Mouse (Mus musculus) hindbrain, embryonic 12.5 days (tissue): Measurements from ENCODE around the gene Osm. TPM values are rescaled to one million over a fixed set of nuclear protein-coding genes. Genes with fewer than 3 reads are reported as not detected.

Source experiments
- ATAC-seq: fragments of 200-750 bp; cut with Nextera tagmentation; 2 replicates; pipeline ENCODE4 v1.8.0; 2017; ENCODE audit warnings: moderate TSS enrichment; ENCODE audit not compliant: low FRiP score
- H3K27ac ChIP-seq: fragments of 300-500 bp; sonication (generic); 2 replicates; pipeline ENCODE4 v1.5.1; 2016; ENCODE audit warnings: mild to moderate bottlenecking
- H3K27me3 ChIP-seq: fragments of 300-500 bp; sonication (generic); 2 replicates; pipeline ENCODE4 v1.6.1; 2016; ENCODE audit warnings: mild to moderate bottlenecking
- H3K36me3 ChIP-seq: fragments of 300-500 bp; sonication (generic); 2 replicates; pipeline ENCODE4 v1.6.1; 2016; ENCODE audit warnings: mild to moderate bottlenecking
- H3K4me1 ChIP-seq: fragments of 300-500 bp; sonication (generic); 2 replicates; pipeline ENCODE4 v1.6.1; 2016
- H3K4me2 ChIP-seq: fragments of 300-500 bp; sonication (generic); replicated peaks from 2 replicates; pipeline ENCODE4 v1.6.1; 2016; ENCODE audit warnings: mild to moderate bottlenecking
- H3K4me3 ChIP-seq: fragments of 300-500 bp; sonication (generic); 2 replicates; pipeline ENCODE4 v1.5.1; 2016; ENCODE audit warnings: mild to moderate bottlenecking
- H3K9ac ChIP-seq: fragments of 300-500 bp; sonication (generic); 2 replicates; pipeline ENCODE4 v1.6.1; 2016; ENCODE audit warnings: mild to moderate bottlenecking, moderate library complexity
- H3K9me3 ChIP-seq: fragments of 300-500 bp; sonication (generic); replicated peaks from 2 replicates; pipeline ENCODE4 v1.6.1; 2016; ENCODE audit warnings: mild to moderate bottlenecking
- WGBS: fragments of 180-500 bp; shearing (Covaris S2); methylation state at CpG from one replicate; pipeline ENCODE4 v1.1.7; 2016; 5-methylcytosine and 5-hydroxymethylcytosine counted together
- polyA plus RNA-seq: library from polyadenylated mRNA; unstranded; fragments of >200 nt; fragmentation: Nextera tagmentation; extraction: Ambion mirVana; gene quantifications from 2 replicates; pipeline ENCODE4 v1.2.1, GENCODE M21; 2016

Gene Osm
- not detected in 2 replicates for polyA plus RNA-seq

GRCm38 (mm10) chr11:4235665-4236545, at the start of gene Osm:
Osm (plus strand) TSS chr11:4236420.
- 77% methylated on average over 16 of the region's 16 CpGs for WGBS
- no peaks in the 10 kb centered on the region for H3K27me3 ChIP-seq

GRCm38 (mm10) chr11:4186486-4187317, 49.5 kb upstream of the Osm start, which contains the start of gene Tbc1d10a:
Tbc1d10a (plus strand) TSS chr11:4186789.
- Histone ChIP-seq H3K4me3 (peak within 1 kb of the TSS; percentile 82), H3K9me3 (no peaks in the 10 kb centered on the region), H3K4me1 (peaks cover 17% of the 10 kb centered on the region), H3K9ac (peak within 1 kb of the TSS; percentile 86), H3K27me3 (no peaks in the 10 kb centered on the region), H3K4me2 (peak within 1 kb of the TSS; percentile 89), H3K36me3 (peaks cover 14% of the 10 kb centered on the region), H3K27ac (peak within 1 kb of the TSS; percentile 75)
- 1% methylated on average over 68 of the region's 71 CpGs for WGBS
- peak; percentile 99 for ATAC-seq

More at GRCm38 (mm10) chr11:4235665-4236545, at the start of gene Osm:
- no peak for ATAC-seq
- Histone ChIP-seq H3K27ac (no peak within 1 kb of the TSS), H3K36me3 (no peaks in the 10 kb centered on the region), H3K4me3 (no peak within 1 kb of the TSS), H3K9me3 (no peaks in the 10 kb centered on the region), H3K4me1 (no peaks in the 10 kb centered on the region), H3K4me2 (no peak within 1 kb of the TSS), H3K9ac (no peak within 1 kb of the TSS)

- H3K4me2 ChIP-seq: peak overlapping the region; percentile 89
- H3K4me1 ChIP-seq: peaks cover 17% of the 10 kb centered on the region
- no peaks in the 10 kb centered on the region for H3K27me3 ChIP-seq
- 17% methylated on average over 9 of the region's 9 CpGs for WGBS
- no peak; the same call in 1 of the 2 replicates for ATAC-seq
- peaks cover 9% of the 10 kb centered on the region; the same call in 1 of the 2 replicates for H3K36me3 ChIP-seq
- H3K9ac ChIP-seq: peak overlapping the region; percentile 86
- peak overlapping the region; percentile 82 for H3K4me3 ChIP-seq
- no peak overlapping the region for H3K27ac ChIP-seq
- H3K9me3 ChIP-seq: no peaks in the 10 kb centered on the region
Observed at GRCm38 (mm10) chr11:4187318-4187700, 48.9 kb upstream of the Osm start.

- Histone ChIP-seq H3K4me1 (peaks cover 17% of the 10 kb centered on the region), H3K27ac (no peak overlapping the region), H3K27me3 (no peaks in the 10 kb centered on the region), H3K9me3 (no peaks in the 10 kb centered on the region), H3K4me2 (no peak overlapping the region), H3K36me3 (no peaks in the 10 kb centered on the region), H3K4me3 (no peak overlapping the region), H3K9ac (no peak overlapping the region)
- WGBS: 91% methylated on average over 6 of the region's 6 CpGs
- ATAC-seq: no peak
Observed at GRCm38 (mm10) chr11:4189182-4189581, 47.0 kb upstream of the Osm start.

DNA sequence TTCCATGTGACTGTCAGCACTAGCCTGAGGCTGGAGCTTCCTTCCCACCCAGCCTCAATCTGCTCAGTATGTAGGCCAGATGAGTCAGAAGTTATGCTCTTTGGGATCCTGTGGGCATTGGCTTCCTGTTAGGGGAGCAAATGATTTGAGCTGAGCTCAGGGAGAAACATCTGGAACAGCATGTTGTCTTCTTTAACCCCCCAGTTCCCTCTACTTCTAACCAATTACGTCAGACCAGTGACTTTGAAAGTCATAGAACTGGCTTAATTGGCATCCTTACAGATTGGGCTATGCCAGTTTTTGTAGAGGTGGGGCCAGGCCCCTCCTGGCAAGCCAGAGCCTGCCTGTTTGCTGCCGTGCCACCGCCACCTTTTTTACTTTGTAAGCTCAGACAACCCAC, 45.5 kb upstream of the Osm start:
- Histone ChIP-seq H3K9me3 (no peaks in the 10 kb centered on the region), H3K4me2 (no peak overlapping the region), H3K4me1 (peaks cover 17% of the 10 kb centered on the region), H3K36me3 (no peaks in the 10 kb centered on the region), H3K9ac (no peak overlapping the region), H3K27ac (no peak overlapping the region), H3K4me3 (no peak overlapping the region), H3K27me3 (no peaks in the 10 kb centered on the region)
- 79% methylated on average over 3 of the region's 3 CpGs for WGBS
- no peak for ATAC-seq

DNA sequence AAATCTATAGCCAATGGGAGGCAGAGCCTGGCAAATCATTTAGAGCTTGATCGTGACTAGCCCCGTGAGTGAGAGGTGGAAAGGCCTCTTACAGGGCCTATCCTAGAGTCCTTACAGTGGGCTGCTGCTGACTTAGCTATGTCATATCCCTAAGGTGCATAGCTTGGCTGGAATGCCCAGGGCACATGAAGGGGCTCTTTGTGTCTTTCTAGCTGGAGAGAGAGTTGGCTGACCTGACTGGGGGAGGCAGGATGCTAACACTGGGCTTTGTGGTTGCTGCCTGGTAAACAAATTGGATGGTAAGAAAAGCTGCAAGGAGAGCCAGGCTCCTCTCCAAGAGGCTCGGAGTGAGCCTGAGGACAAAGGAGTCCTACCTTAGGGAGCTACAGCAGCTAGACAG, 43.5 kb upstream of the Osm start:
- no peak overlapping the region for H3K27ac ChIP-seq

GRCm38 (mm10) chr11:4193420-4193819, 42.8 kb upstream of the Osm start:
- no peak for ATAC-seq
- Histone ChIP-seq H3K4me2 (no peak overlapping the region), H3K36me3 (no peaks in the 10 kb centered on the region), H3K27ac (no peak overlapping the region), H3K9ac (no peak overlapping the region), H3K9me3 (no peaks in the 10 kb centered on the region), H3K27me3 (no peaks in the 10 kb centered on the region), H3K4me1 (peaks cover 6% of the 10 kb centered on the region; the same call in 1 of the 2 replicates), H3K4me3 (no peak overlapping the region)

More for the DNA sequence above, 43.5 kb upstream of the Osm start:
- Histone ChIP-seq H3K9me3 (no peaks in the 10 kb centered on the region), H3K36me3 (no peaks in the 10 kb centered on the region), H3K4me1 (peaks cover 9% of the 10 kb centered on the region), H3K4me3 (no peak overlapping the region), H3K9ac (no peak overlapping the region), H3K4me2 (no peak overlapping the region), H3K27me3 (no peaks in the 10 kb centered on the region)
- no peak for ATAC-seq
- 86% methylated on average over 3 of the region's 3 CpGs for WGBS

GRCm38 (mm10) chr11:4195597-4196031, 40.6 kb upstream of the Osm start:
- Histone ChIP-seq H3K27ac (no peak overlapping the region), H3K4me1 (peaks cover 2% of the 10 kb centered on the region; the same call in 1 of the 2 replicates), H3K4me3 (no peak overlapping the region), H3K9ac (no peak overlapping the region), H3K9me3 (no peaks in the 10 kb centered on the region), H3K4me2 (no peak overlapping the region), H3K36me3 (no peaks in the 10 kb centered on the region), H3K27me3 (no peaks in the 10 kb centered on the region)
- WGBS: 78% methylated on average over 3 of the region's 3 CpGs
- no peak for ATAC-seq

- ATAC-seq: no peak
- no peak overlapping the region for H3K4me2 ChIP-seq
- H3K36me3 ChIP-seq: no peaks in the 10 kb centered on the region
- no peaks in the 10 kb centered on the region for H3K9me3 ChIP-seq
- H3K9ac ChIP-seq: no peak overlapping the region
- no peaks in the 10 kb centered on the region for H3K4me1 ChIP-seq
- H3K27me3 ChIP-seq: no peaks in the 10 kb centered on the region
- 61% methylated on average over 8 of the region's 8 CpGs for WGBS
- H3K4me3 ChIP-seq: no peak overlapping the region
- no peak overlapping the region for H3K27ac ChIP-seq
Observed at GRCm38 (mm10) chr11:4196636-4197035, 39.6 kb upstream of the Osm start.

DNA sequence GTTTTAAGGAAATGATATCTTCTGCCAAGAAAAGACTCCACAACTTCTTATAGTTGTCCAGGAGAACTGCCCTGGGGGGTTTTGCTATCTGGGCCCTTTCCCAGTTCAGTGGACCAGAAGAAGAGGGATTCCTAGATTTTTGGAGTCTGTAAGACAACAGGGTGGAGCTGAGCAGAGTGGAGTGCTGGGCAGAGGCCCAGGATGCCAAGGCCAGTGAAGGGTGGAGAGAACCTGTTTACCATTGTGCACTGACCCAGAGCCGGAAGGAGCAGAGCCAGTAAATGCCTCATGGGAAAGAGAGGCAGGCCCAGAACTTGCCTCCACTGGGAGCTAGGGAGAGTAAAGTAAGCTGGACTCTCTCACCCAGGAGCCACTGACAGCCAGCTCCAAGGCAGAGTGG, 38.5 kb upstream of the Osm start:
- ATAC-seq: no peak
- 76% methylated on average over 1 of the region's 1 CpGs for WGBS

DNA sequence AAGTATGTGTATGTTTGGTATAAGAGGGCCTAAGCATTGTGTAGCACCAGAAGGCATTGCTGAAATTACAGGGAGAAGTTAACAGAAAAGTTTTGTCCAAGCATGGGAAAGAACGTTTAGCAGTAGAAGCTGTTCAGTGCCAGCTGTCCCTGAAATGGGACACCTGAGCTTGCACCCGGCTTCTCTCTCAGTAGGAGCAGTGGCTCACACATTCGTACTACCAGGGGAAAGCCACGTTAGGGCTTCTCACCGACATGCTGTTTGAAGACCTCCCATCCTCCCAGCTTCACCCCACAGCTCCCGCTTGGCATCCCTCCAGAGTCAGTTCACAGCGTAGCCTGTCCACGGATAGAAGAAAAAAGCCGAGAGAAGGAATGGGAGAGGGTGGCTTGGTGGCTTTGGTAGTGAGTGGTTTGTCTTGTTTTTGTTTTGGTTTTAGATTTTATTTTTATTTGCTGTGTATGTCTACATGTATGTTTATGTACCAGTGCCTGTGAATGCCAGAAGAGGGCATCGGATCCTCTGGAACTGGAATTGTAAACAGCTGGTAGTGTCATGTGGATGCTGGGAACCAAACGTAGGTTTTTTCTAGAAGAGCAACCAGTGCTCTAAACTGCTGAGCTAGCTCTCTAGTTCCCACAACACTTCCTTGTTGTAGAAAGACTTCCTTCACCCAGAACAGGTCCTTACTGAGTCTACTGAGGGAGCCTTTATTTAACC, 34.1 kb upstream of the Osm start:
- Histone ChIP-seq H3K9me3 (no peaks in the 10 kb centered on the region), H3K4me2 (no peak overlapping the region), H3K4me3 (no peak overlapping the region), H3K27me3 (no peaks in the 10 kb centered on the region), H3K27ac (no peak overlapping the region), H3K36me3 (peaks cover 6% of the 10 kb centered on the region; the same call in 1 of the 2 replicates), H3K4me1 (no peaks in the 10 kb centered on the region), H3K9ac (no peak overlapping the region)
- WGBS: 74% methylated on average over 11 of the region's 11 CpGs
- ATAC-seq: no peak

More for the DNA sequence above, 38.5 kb upstream of the Osm start:
- Histone ChIP-seq H3K4me3 (no peak overlapping the region), H3K9me3 (no peaks in the 10 kb centered on the region), H3K27ac (no peak overlapping the region), H3K4me1 (no peaks in the 10 kb centered on the region), H3K9ac (no peak overlapping the region), H3K27me3 (no peaks in the 10 kb centered on the region), H3K36me3 (no peaks in the 10 kb centered on the region), H3K4me2 (no peak overlapping the region)
